Mouse (Mus musculus): ENCODE data around the gene Kmt2c.

DNA sequence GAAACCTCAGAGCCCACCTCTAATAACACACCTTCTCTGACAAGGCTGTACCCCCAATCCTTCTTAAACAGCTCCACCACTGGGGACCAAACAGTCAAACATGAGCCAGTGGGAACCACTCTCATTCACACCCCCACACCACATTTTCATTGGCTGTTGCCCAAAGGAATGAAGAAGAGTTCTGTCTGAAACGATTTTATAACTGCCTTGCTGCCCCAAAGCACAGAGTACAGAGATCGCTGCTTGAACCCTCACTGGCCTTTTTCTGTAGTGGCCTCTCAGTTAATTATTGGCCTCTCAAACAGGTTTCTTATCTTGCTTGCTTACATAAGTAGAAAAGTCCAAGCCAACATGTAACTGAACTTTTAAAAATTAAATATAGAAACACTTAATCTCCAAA lies 246.2 kb downstream of the Kmt2c start:
- TF ChIP-seq EP300 (IDR thresholded peaks at IDR 0.05; ENCODE audit: low read depth in 1 of 2, low read length in 2 of 2) (no peak), TAL1 (IDR thresholded peaks at IDR 0.05; ENCODE audit: low read length) (no peak), NRF1 (IDR thresholded peaks at IDR 0.05; ENCODE audit: insufficient read depth, low read depth, low read length, poor library complexity, severe bottlenecking) (no peak), POLR2AphosphoS2 (IDR thresholded peaks at IDR 0.05; ENCODE audit: low read length) (no peak), CTCF (IDR thresholded peaks at IDR 0.05 in 2 of 3, conservative IDR thresholded peaks at IDR 0.05 in 1 of 3; ENCODE audit: control insufficient read depth in 1 of 3, insufficient read depth in 1 of 3, low read depth in 2 of 3, low read length in 3 of 3, poor library complexity in 1 of 3, severe bottlenecking in 1 of 3) (no peak), POLR2A (IDR thresholded peaks at IDR 0.05; ENCODE audit: control insufficient read depth in 1 of 2, insufficient read depth in 1 of 2, low read depth in 1 of 2, low read length in 2 of 2, poor library complexity in 1 of 2) (no peak), USF1 (IDR thresholded peaks at IDR 0.05; ENCODE audit: low read depth, low read length) (no peak), USF2 (IDR thresholded peaks at IDR 0.05; ENCODE audit: borderline replicate concordance in 1 of 2, insufficient read depth in 1 of 2, low read depth in 1 of 2, low read length in 2 of 2) (no peak), NELFE (IDR thresholded peaks at IDR 0.05; ENCODE audit: low read depth, low read length) (no peak), ZC3H11A (IDR thresholded peaks at IDR 0.05; ENCODE audit: low read depth, low read length) (no peak), RCOR1 (IDR thresholded peaks at IDR 0.05; ENCODE audit: low read depth, low read length) (no peak), ETS1 (IDR thresholded peaks at IDR 0.05; ENCODE audit: low read depth, low read length) (no peak), MYC (IDR thresholded peaks at IDR 0.05; ENCODE audit: low read depth, low read length) (no peak), MAX (IDR thresholded peaks at IDR 0.05; ENCODE audit: low read length) (no peak)
